Mouse (Mus musculus) megakaryocyte, embryonic 14.5 days (primary cell): ENCODE results near the gene Mgll.

Experiments used
- FLI1 ChIP-seq: IDR thresholded peaks from 2 replicates; pipeline ENCODE4 v1.6.1; 2012; ENCODE audit warnings: low read length, inconsistent platforms, mixed read lengths
- GATA1 ChIP-seq: IDR thresholded peaks from 3 replicates; pipeline ENCODE4 v1.6.1; 2012; ENCODE audit warnings: mixed read lengths, low read length, inconsistent platforms, borderline replicate concordance

DNA sequence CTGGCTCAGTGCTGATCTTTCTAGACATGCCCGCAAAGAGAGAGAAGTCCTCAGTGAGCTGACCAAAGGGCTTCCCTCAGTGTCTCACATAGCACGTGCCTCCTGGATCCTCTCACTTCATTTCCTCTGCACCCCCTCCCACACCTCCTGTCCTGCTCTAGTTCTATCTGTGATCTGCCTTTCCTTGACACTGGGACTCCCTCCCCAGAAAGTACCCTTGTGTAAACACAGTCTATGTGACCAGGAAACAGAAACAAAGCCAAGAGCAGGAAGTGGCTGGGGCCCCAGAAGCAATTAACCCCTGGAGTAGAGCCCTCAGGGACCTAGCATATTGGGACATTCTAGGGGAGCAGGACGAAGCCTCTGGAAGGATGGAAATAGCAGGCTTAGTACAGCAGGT lies 96.6 kb downstream of the Mgll start:
- TF ChIP-seq GATA1 = no peak
- TF ChIP-seq FLI1 = no peak
